Mouse (Mus musculus) CD8-positive naive resting alpha-beta T cell, adult 57 days (primary cell): Measurements from ENCODE around the gene Leng1. TPM values are rescaled to one million over a fixed set of nuclear protein-coding genes. Genes with fewer than 3 reads are reported as not detected.

Source experiments
- total RNA-seq: library from RNA; stranded (reverse); gene quantifications from one replicate; pipeline ENCODE4 v1.2.4, GENCODE M21; 2023

Gene Leng1
- 11.7 TPM for total RNA-seq

GRCm38 (mm10) chr7:3665215-3666114 is at the start of gene Leng1:
Leng1 (minus strand) TSS chr7:3665840.

GRCm38 (mm10) chr7:3703879-3704441 is 38.3 kb upstream of the Leng1 start, which contains the start of gene Rps9:
Rps9 (plus strand) TSS chr7:3703993.

DNA sequence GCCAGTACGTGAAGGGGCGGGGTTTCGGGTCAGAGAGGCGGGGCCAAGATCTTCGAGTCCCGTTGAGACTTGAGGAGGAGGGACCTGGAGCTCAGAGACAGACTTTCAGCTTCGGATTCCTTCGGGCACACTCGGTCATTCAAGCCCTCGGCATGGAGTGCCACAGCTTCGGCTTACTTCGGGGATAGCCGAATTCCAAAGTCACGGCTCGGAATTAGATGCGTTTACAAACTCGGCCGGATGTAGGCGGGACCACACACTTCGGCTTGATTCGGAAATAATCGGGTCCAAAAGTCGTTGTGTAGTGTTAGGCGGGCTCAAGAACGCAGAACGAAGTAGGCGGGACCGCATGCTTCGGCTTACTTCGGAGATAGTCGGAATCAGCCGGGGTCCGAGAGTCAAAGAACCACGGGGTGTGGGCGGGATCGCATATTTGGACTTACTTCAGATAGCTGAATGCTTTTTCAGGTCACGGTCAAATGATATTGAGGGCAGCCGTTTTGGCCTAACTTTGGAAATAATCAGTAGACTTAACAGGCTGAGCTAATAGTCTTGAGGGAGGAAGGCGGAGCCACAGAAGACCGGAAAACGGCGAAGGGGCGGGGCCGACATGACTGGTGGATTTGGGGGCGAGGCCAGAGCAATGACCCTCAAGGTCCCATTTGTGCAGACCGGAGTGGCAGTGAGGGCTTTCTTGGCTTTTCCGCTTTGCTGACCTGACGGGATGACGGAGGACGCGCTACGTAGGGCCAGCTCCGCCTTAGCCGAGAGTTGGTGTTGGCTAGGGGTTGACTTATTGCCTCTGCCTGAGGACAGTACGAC is 27.6 kb upstream of the Leng1 start, which contains the start of gene Mboat7:
Gene Mboat7, minus strand, starts transcription at position 537 of the 822 bp plus-strand sequence.

DNA sequence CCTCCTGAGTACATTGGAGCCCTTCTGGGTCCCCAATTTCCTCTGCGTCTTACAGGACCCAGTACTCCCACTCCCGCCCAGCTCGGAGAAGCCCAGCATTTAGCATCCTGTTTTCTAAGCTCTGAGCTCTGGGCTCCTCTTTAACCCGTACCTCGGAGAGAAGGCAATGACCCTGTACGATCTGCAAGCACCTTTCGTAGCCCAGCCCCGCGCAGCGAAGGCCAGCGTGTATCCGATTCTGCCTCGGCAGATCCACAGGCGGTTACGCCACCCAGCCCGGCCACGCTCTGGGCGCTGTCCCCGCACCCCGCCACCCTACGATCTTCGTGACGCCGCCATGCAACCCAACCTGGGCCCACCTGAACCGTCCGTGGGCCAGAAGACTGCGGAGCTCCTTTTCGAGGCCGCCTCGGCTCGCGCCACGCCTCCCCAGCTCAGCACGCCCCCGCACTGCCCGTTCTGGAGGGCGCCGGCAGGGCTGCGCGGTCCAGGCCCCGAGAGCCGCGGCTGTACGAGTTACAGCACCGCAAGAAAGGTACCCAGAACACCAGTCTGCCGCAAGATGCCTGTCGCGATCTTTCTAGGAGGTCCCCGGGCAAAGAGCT is 26.8 kb upstream of the Leng1 start, which contains the start of gene Tsen34:
Gene Tsen34, plus strand, starts transcription at position 482 of the 605 bp plus-strand sequence.

GRCm38 (mm10) chr7:3677342-3677741 is 11.7 kb upstream of the Leng1 start, which contains the start of gene Tmc4:
Tmc4 (minus strand) TSS chr7:3677553.

GRCm38 (mm10) chr7:3644672-3645487 is 20.8 kb downstream of the Leng1 start, which contains the start of gene Cnot3:
Cnot3 (plus strand) TSS chr7:3645268.

GRCm38 (mm10) chr7:3629543-3630477 is 35.8 kb downstream of the Leng1 start, which contains the start of the genes Tfpt and Prpf31:
Tfpt (minus strand) TSS chr7:3629929.
Prpf31 (plus strand) TSS chr7:3629985.

GRCm38 (mm10) chr7:3617242-3617995 is 48.2 kb downstream of the Leng1 start, which contains the start of gene Ndufa3:
Ndufa3 (plus strand) TSS chr7:3617373.

DNA sequence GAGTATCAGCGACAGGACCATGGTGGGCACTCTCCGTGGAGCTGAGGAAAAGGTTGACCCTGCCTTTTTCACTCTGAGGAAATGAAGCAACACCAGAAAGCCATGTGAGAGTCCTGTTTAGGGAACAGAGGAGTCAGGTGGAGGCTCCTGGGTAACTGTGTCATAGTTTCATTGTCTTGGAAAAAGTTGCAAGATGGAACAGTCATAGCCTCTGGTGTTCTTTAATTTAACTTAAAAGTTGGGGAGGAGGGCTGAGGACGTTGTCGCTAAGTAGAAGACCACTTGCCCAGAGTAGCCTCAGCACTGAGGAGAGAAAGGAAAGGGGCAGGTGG is 49.6 kb downstream of the Leng1 start, which contains the start of gene Oscar:
Gene Oscar, minus strand, starts transcription at position 101 of the 332 bp plus-strand sequence.

Other genes with a start within 250 kb of the Leng1 start
- not detected for gene Cacng6, start 241.6 kb downstream of the Leng1 start, total RNA-seq
- not detected for gene Tarm1, start 163.2 kb downstream of the Leng1 start, total RNA-seq
- not detected for gene Oscar, start 49.7 kb downstream of the Leng1 start, total RNA-seq
- gene Ndufa3, start 48.5 kb downstream of the Leng1 start, total RNA-seq: 342 TPM
- gene Tfpt, start 35.9 kb downstream of the Leng1 start, total RNA-seq: 26.4 TPM
- 65.7 TPM for gene Prpf31, start 35.9 kb downstream of the Leng1 start, total RNA-seq
- gene Cnot3, start 20.6 kb downstream of the Leng1 start, total RNA-seq: 113 TPM
- 10.1 TPM for gene Tmc4, start 11.7 kb upstream of the Leng1 start, total RNA-seq
- gene Tsen34, start 27.0 kb upstream of the Leng1 start, total RNA-seq: 19.7 TPM
- gene Mboat7, start 27.7 kb upstream of the Leng1 start, total RNA-seq: 59.5 TPM
- 2,799 TPM for gene Rps9, start 38.2 kb upstream of the Leng1 start, total RNA-seq
- 3.2 TPM for gene Pirb, start 54.6 kb upstream of the Leng1 start, total RNA-seq
- gene Gm15448, start 159.8 kb upstream of the Leng1 start, total RNA-seq: 0.86 TPM
- gene Pira2, start 179.2 kb upstream of the Leng1 start, total RNA-seq: 1.1 TPM
- gene Gm14548, start 232.3 kb upstream of the Leng1 start, total RNA-seq: 0.24 TPM
- gene Lilra6, start 249.7 kb upstream of the Leng1 start, total RNA-seq: 0.43 TPM